Mouse (Mus musculus): Measurements from ENCODE around the gene Cmss1. TPM values are rescaled to one million over a fixed set of nuclear protein-coding genes. Genes with fewer than 3 reads are reported as not detected.

Gene Cmss1
- polyA plus RNA-seq, 1 experiment from 2014 or later = 58.1 TPM

- WGBS = 38% methylated on average over 10 of the region's 10 CpGs
- Histone ChIP-seq H3K4me3 (replicated peaks) (no peak overlapping the region), H3K36me3 (no peaks in the 10 kb centered on the region), H3K4me1 (replicated peaks) (peaks cover 46% of the 10 kb centered on the region), H3K27ac (peak overlapping the region; percentile 73), H3K9me3 (peaks cover 13% of the 10 kb centered on the region), H3K4me2 (no peak overlapping the region), H3K27me3 (no peaks in the 10 kb centered on the region), H3K9ac (replicated peaks) (no peak overlapping the region)
- no peak; the same call in 1 of the 2 replicates for ATAC-seq (ENCODE audit: insufficient number of reproducible peaks, insufficient read depth, low FRiP score, low TSS enrichment, low read depth)
Measured at GRCm38 (mm10) chr16:57445096-57446094, 161.3 kb downstream of the Cmss1 start.

- no peaks in the 10 kb centered on the region; the same call in 1 of the 2 replicates for H3K27me3 ChIP-seq
- no peak overlapping the region for H3K4me3 ChIP-seq (replicated peaks)
- H3K36me3 ChIP-seq = no peaks in the 10 kb centered on the region
- H3K4me2 ChIP-seq = no peak overlapping the region
- no peaks in the 10 kb centered on the region for H3K9me3 ChIP-seq
- peak overlapping the region; percentile 79 for H3K27ac ChIP-seq
- ATAC-seq (ENCODE audit: insufficient number of reproducible peaks, insufficient read depth, low FRiP score, low TSS enrichment, low read depth) = no peak
- no peak overlapping the region for H3K9ac ChIP-seq (replicated peaks)
- 40% methylated on average over 10 of the region's 10 CpGs for WGBS
- peaks cover 56% of the 10 kb centered on the region for H3K4me1 ChIP-seq (replicated peaks)
Measured at GRCm38 (mm10) chr16:57440706-57441437, 165.8 kb downstream of the Cmss1 start.

- Histone ChIP-seq H3K27ac (peak overlapping the region; percentile 60), H3K27me3 (no peaks in the 10 kb centered on the region; the same call in 1 of the 2 replicates), H3K36me3 (no peaks in the 10 kb centered on the region), H3K4me2 (no peak overlapping the region), H3K9ac (replicated peaks) (no peak overlapping the region), H3K9me3 (no peaks in the 10 kb centered on the region), H3K4me1 (replicated peaks) (peaks cover 42% of the 10 kb centered on the region), H3K4me3 (replicated peaks) (no peak overlapping the region)
- no peak for ATAC-seq (ENCODE audit: insufficient number of reproducible peaks, insufficient read depth, low FRiP score, low TSS enrichment, low read depth)
- WGBS = 74% methylated on average over 11 of the region's 11 CpGs
Measured at GRCm38 (mm10) chr16:57439206-57439605, 167.5 kb downstream of the Cmss1 start.

GRCm38 (mm10) chr16:57438288-57438685, 168.4 kb downstream of the Cmss1 start:
- no peak overlapping the region for H3K4me2 ChIP-seq
- H3K27ac ChIP-seq = peak overlapping the region; percentile 60
- H3K36me3 ChIP-seq = no peaks in the 10 kb centered on the region
- 42% methylated on average over 5 of the region's 5 CpGs for WGBS
- peaks cover 36% of the 10 kb centered on the region for H3K4me1 ChIP-seq (replicated peaks)
- no peaks in the 10 kb centered on the region for H3K9me3 ChIP-seq
- no peak for ATAC-seq (ENCODE audit: insufficient number of reproducible peaks, insufficient read depth, low FRiP score, low TSS enrichment, low read depth)
- H3K27me3 ChIP-seq = no peaks in the 10 kb centered on the region; the same call in 1 of the 2 replicates
- no peak overlapping the region for H3K9ac ChIP-seq (replicated peaks)
- no peak overlapping the region for H3K4me3 ChIP-seq (replicated peaks)

- Histone ChIP-seq H3K36me3 (no peaks in the 10 kb centered on the region), H3K9me3 (no peaks in the 10 kb centered on the region), H3K9ac (replicated peaks) (no peak overlapping the region), H3K4me3 (replicated peaks) (no peak overlapping the region), H3K4me1 (replicated peaks) (peaks cover 36% of the 10 kb centered on the region), H3K27me3 (no peaks in the 10 kb centered on the region; the same call in 1 of the 2 replicates), H3K27ac (peak overlapping the region; percentile 85), H3K4me2 (peak overlapping the region; percentile 21; the same call in 1 of the 2 replicates)
- ATAC-seq (ENCODE audit: insufficient number of reproducible peaks, insufficient read depth, low FRiP score, low TSS enrichment, low read depth) = no peak; the same call in 1 of the 2 replicates
- 30% methylated on average over 11 of the region's 11 CpGs for WGBS
Measured at GRCm38 (mm10) chr16:57437523-57438287, 169.0 kb downstream of the Cmss1 start.

- WGBS = 78% methylated on average over 3 of the region's 3 CpGs
- no peak overlapping the region for H3K9ac ChIP-seq (replicated peaks)
- no peaks in the 10 kb centered on the region for H3K36me3 ChIP-seq
- H3K4me1 ChIP-seq (replicated peaks) = peaks cover 26% of the 10 kb centered on the region
- H3K27me3 ChIP-seq = no peaks in the 10 kb centered on the region; the same call in 1 of the 2 replicates
- no peaks in the 10 kb centered on the region for H3K9me3 ChIP-seq
- no peak overlapping the region for H3K4me2 ChIP-seq
- no peak overlapping the region for H3K27ac ChIP-seq
- H3K4me3 ChIP-seq (replicated peaks) = no peak overlapping the region
- no peak for ATAC-seq (ENCODE audit: insufficient number of reproducible peaks, insufficient read depth, low FRiP score, low TSS enrichment, low read depth)
Measured at GRCm38 (mm10) chr16:57434640-57435039, 172.0 kb downstream of the Cmss1 start.

GRCm38 (mm10) chr16:57433671-57434070, 173.0 kb downstream of the Cmss1 start:
- no peak for ATAC-seq (ENCODE audit: insufficient number of reproducible peaks, insufficient read depth, low FRiP score, low TSS enrichment, low read depth)
- WGBS = 89% methylated on average over 6 of the region's 6 CpGs
- peaks cover 24% of the 10 kb centered on the region for H3K4me1 ChIP-seq (replicated peaks)
- no peaks in the 10 kb centered on the region for H3K9me3 ChIP-seq
- H3K36me3 ChIP-seq = no peaks in the 10 kb centered on the region
- H3K4me3 ChIP-seq (replicated peaks) = no peak overlapping the region
- H3K27me3 ChIP-seq = no peaks in the 10 kb centered on the region
- H3K27ac ChIP-seq = no peak overlapping the region
- no peak overlapping the region for H3K4me2 ChIP-seq
- H3K9ac ChIP-seq (replicated peaks) = no peak overlapping the region

GRCm38 (mm10) chr16:57433173-57433572, 173.5 kb downstream of the Cmss1 start:
- H3K9me3 ChIP-seq = no peaks in the 10 kb centered on the region
- H3K9ac ChIP-seq (replicated peaks) = no peak overlapping the region
- no peaks in the 10 kb centered on the region for H3K27me3 ChIP-seq
- no peak overlapping the region for H3K4me3 ChIP-seq (replicated peaks)
- H3K36me3 ChIP-seq = no peaks in the 10 kb centered on the region
- no peak for ATAC-seq (ENCODE audit: insufficient number of reproducible peaks, insufficient read depth, low FRiP score, low TSS enrichment, low read depth)
- H3K4me2 ChIP-seq = no peak overlapping the region
- 74% methylated on average over 4 of the region's 4 CpGs for WGBS
- H3K4me1 ChIP-seq (replicated peaks) = peaks cover 19% of the 10 kb centered on the region
- H3K27ac ChIP-seq = no peak overlapping the region

- Histone ChIP-seq H3K27ac (no peak overlapping the region), H3K9me3 (no peaks in the 10 kb centered on the region), H3K4me1 (replicated peaks) (peaks cover 5% of the 10 kb centered on the region), H3K4me3 (replicated peaks) (no peak overlapping the region), H3K9ac (replicated peaks) (no peak overlapping the region), H3K4me2 (no peak overlapping the region), H3K27me3 (no peaks in the 10 kb centered on the region), H3K36me3 (no peaks in the 10 kb centered on the region)
- ATAC-seq (ENCODE audit: insufficient number of reproducible peaks, insufficient read depth, low FRiP score, low TSS enrichment, low read depth) = no peak
- WGBS = 92% methylated on average over 3 of the region's 3 CpGs
Measured at GRCm38 (mm10) chr16:57431294-57431693, 175.4 kb downstream of the Cmss1 start.

- Histone ChIP-seq H3K4me2 (no peak overlapping the region), H3K9ac (replicated peaks) (no peak overlapping the region), H3K9me3 (no peaks in the 10 kb centered on the region), H3K4me3 (replicated peaks) (no peak overlapping the region), H3K36me3 (no peaks in the 10 kb centered on the region), H3K27me3 (no peaks in the 10 kb centered on the region), H3K27ac (no peak overlapping the region), H3K4me1 (replicated peaks) (peaks cover 13% of the 10 kb centered on the region)
- no peak for ATAC-seq (ENCODE audit: insufficient number of reproducible peaks, insufficient read depth, low FRiP score, low TSS enrichment, low read depth)
- WGBS = 63% methylated on average over 5 of the region's 5 CpGs
Measured at GRCm38 (mm10) chr16:57428977-57429376, 177.7 kb downstream of the Cmss1 start.
